Mouse (Mus musculus): ENCODE measurements around the gene Ccdc85b. TPM values are rescaled to one million over a fixed set of nuclear protein-coding genes. Genes with fewer than 3 reads are reported as not detected.

Gene Ccdc85b
- total and polyA plus RNA-seq, 3 experiments: 3.6 to 7.6 TPM; not detected in 1

DNA sequence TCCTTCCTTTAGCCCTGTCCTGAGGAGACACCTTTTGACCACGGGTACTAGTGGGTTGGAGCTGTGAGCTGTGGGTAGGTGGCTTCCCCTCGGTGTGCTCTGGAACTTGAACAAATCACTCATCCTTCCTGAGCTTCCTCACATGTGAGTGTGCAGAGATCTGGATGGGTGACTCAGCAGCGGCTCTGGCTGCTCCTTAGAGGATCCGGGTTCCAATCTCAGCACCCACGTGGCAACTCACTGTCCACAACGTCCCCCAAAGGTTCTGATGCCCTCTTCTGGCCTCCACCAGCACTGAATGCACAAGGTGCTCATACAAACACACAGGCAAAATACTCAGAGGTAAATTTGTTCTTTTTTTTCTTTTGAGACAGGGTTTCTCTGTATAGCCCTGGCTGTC, 5.9 kb downstream of the Ccdc85b start:
- TF ChIP-seq MYB (IDR thresholded peaks at IDR 0.05; ENCODE audit: low read depth, low read length) (no peak), E2F4 (IDR thresholded peaks at IDR 0.05; ENCODE audit: borderline replicate concordance, low read depth, low read length) (no peak), GABPA (IDR thresholded peaks at IDR 0.05; ENCODE audit: low read depth, low read length) (no peak), TAL1 (IDR thresholded peaks at IDR 0.05; ENCODE audit: low read length) (no peak), KAT2A (conservative IDR thresholded peaks at IDR 0.05; ENCODE audit: low read depth, low read length) (no peak), GATA1 (IDR thresholded peaks at IDR 0.05; ENCODE audit: low read depth, low read length) (no peak)
- H3K27ac ChIP-seq (ENCODE audit: control insufficient read depth, low read depth, low read length): no peak overlapping the region
- H3K4me1 ChIP-seq (ENCODE audit: control insufficient read depth in 1 of 2, insufficient read depth in 2 of 2, low read length in 2 of 2): peaks cover 0 to 34% of the 10 kb centered on the region in 2 experiments; a peak in 3 of 4 replicates
- no peaks in the 10 kb centered on the region for H3K9me3 ChIP-seq (replicated peaks; ENCODE audit: insufficient read depth, low read length)
- no peak for DNase-seq (ENCODE audit: low read depth, low spot score)
- H3K4me3 ChIP-seq (ENCODE audit: control insufficient read depth in 1 of 2, insufficient read depth in 1 of 2, low read depth in 2 of 2, low read length in 2 of 2): no peak overlapping the region
- peaks cover 16% of the 10 kb centered on the region for H3K79me2 ChIP-seq (ENCODE audit: control insufficient read depth, insufficient read depth, low read length, poor library complexity)
- no peaks in the 10 kb centered on the region for H3K27me3 ChIP-seq (ENCODE audit: control insufficient read depth in 1 of 2, insufficient read depth in 2 of 2, low read length in 2 of 2)
- no peak overlapping the region for H3K9ac ChIP-seq (ENCODE audit: control insufficient read depth, low read depth, low read length, poor library complexity, severe bottlenecking)
- peaks cover 0 to 6% of the 10 kb centered on the region in 2 experiments; a peak in 2 of 4 replicates for H3K36me3 ChIP-seq (ENCODE audit: control insufficient read depth in 1 of 2, insufficient read depth in 2 of 2, low read length in 2 of 2)

DNA sequence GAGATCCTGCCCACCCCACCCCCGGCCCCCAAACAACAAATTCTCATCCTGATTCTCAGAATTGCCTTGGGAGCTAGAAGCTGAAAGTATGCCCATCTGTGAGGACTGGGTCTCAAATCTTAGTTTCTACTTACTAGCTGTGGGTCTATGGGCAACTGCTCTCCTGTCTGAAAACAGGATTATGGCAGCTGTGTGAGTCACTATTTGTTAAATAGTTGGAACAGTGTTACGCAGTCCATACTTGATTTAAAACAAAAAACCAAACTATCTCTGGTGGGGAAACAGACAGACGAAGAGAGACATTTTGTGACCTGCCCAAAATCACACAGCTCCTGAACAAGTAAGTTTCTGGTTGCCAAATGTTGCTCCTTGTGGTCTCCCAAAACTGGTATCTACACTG, 8.0 kb downstream of the Ccdc85b start:
- Histone ChIP-seq H3K4me1 (ENCODE audit: control insufficient read depth in 1 of 2, insufficient read depth in 2 of 2, low read length in 2 of 2) (peaks cover 0 to 25% of the 10 kb centered on the region in 2 experiments; a peak in 3 of 4 replicates), H3K27me3 (ENCODE audit: control insufficient read depth in 1 of 2, insufficient read depth in 2 of 2, low read length in 2 of 2) (no peaks in the 10 kb centered on the region), H3K9ac (ENCODE audit: control insufficient read depth, low read depth, low read length, poor library complexity, severe bottlenecking) (no peak overlapping the region), H3K27ac (ENCODE audit: control insufficient read depth, low read depth, low read length) (no peak overlapping the region), H3K36me3 (ENCODE audit: control insufficient read depth in 1 of 2, insufficient read depth in 2 of 2, low read length in 2 of 2) (peaks cover 0 to 4% of the 10 kb centered on the region in 2 experiments; a peak in 2 of 4 replicates), H3K79me2 (ENCODE audit: control insufficient read depth, insufficient read depth, low read length, poor library complexity) (peaks cover 6% of the 10 kb centered on the region; the same call in 1 of the 2 replicates), H3K4me3 (ENCODE audit: control insufficient read depth in 1 of 2, insufficient read depth in 1 of 2, low read depth in 2 of 2, low read length in 2 of 2) (no peak overlapping the region), H3K9me3 (replicated peaks; ENCODE audit: insufficient read depth, low read length) (no peaks in the 10 kb centered on the region)
- no peak for TF ChIP-seq TCF12 (IDR thresholded peaks at IDR 0.05; ENCODE audit: low read depth, low read length)
- no peak for TF ChIP-seq JUND (IDR thresholded peaks at IDR 0.05; ENCODE audit: low read depth, low read length)
- TF ChIP-seq ZC3H11A (IDR thresholded peaks at IDR 0.05; ENCODE audit: low read depth, low read length): no peak
- no peak for TF ChIP-seq CTCF (IDR thresholded peaks at IDR 0.05 in 2 of 3, conservative IDR thresholded peaks at IDR 0.05 in 1 of 3; ENCODE audit: control insufficient read depth in 1 of 3, insufficient read depth in 1 of 3, low read depth in 2 of 3, low read length in 3 of 3, poor library complexity in 1 of 3, severe bottlenecking in 1 of 3)
- TF ChIP-seq MEF2A (IDR thresholded peaks at IDR 0.05; ENCODE audit: extremely low read depth, insufficient replicate concordance, low read depth, low read length, poor library complexity, severe bottlenecking): no peak
- TF ChIP-seq ZMIZ1 (IDR thresholded peaks at IDR 0.05; ENCODE audit: low read depth, low read length): no peak
- no peak for TF ChIP-seq HCFC1 (IDR thresholded peaks at IDR 0.05; ENCODE audit: low read depth, low read length)
- TF ChIP-seq MYB (IDR thresholded peaks at IDR 0.05; ENCODE audit: low read depth, low read length): no peak
- TF ChIP-seq SMC3 (IDR thresholded peaks at IDR 0.05; ENCODE audit: low read depth, low read length): no peak
- DNase-seq (ENCODE audit: low read depth, low spot score): no peak

Measured in MEL (cell line).